Mouse (Mus musculus) cerebellum, adult 2 months (tissue): ENCODE data around the gene Rasgef1b. TPM values are rescaled to one million over a fixed set of nuclear protein-coding genes. Genes with fewer than 3 reads are reported as not detected.

Source experiments
- DNase-seq, 2 experiments: peaks; one replicate each; pipeline ENCODE4 v3.0.0; 2021
- H3K27ac ChIP-seq: fragments of 200-500 bp; 2 replicates; pipeline ENCODE4 v1.5.1; 2012; ENCODE audit warnings: low read length, control low read depth, inconsistent platforms; ENCODE audit not compliant: insufficient read depth
- H3K27me3 ChIP-seq: fragments of 200-500 bp; 2 replicates; pipeline ENCODE4 v1.6.1; 2012; ENCODE audit warnings: inconsistent platforms, mild to moderate bottlenecking, low read length, moderate library complexity; ENCODE audit not compliant: control insufficient read depth, insufficient read depth
- H3K4me1 ChIP-seq: fragments of 200-500 bp; 2 replicates; pipeline ENCODE4 v1.6.1; 2011; ENCODE audit warnings: low read length; ENCODE audit not compliant: control insufficient read depth, insufficient read depth
- H3K4me3 ChIP-seq: fragments of 200-500 bp; replicated peaks from 2 replicates; pipeline ENCODE3; 2011; ENCODE audit warnings: mild to moderate bottlenecking, low read depth, low read length, control low read depth; ENCODE audit not compliant: insufficient read depth
- CTCF ChIP-seq: fragments of 200-500 bp; IDR thresholded peaks from 2 replicates; pipeline ENCODE4 v1.5.1; 2011; ENCODE audit warnings: low read depth, mild to moderate bottlenecking, control low read depth, low read length, moderate library complexity, borderline replicate concordance; ENCODE audit not compliant: insufficient read depth
- POLR2A ChIP-seq: fragments of 200-500 bp; IDR thresholded peaks from 2 replicates; pipeline ENCODE4 v1.6.1; 2011; ENCODE audit warnings: low read length, control low read depth, borderline replicate concordance; ENCODE audit not compliant: insufficient read depth
- WGBS: fragments of 180-500 bp; shearing (Covaris S2); methylation state at CpG from one replicate; pipeline ENCODE4 v1.1.7; 2018; 5-methylcytosine and 5-hydroxymethylcytosine counted together
- polyA plus RNA-seq: library from polyadenylated mRNA; depleted of rRNA; stranded (reverse); fragments of >200 nt; gene quantifications from 2 replicates; pipeline ENCODE4 v1.2.3, GENCODE M21; 2012

Gene Rasgef1b
- polyA plus RNA-seq, 1 experiment, result 19.6 TPM

DNA sequence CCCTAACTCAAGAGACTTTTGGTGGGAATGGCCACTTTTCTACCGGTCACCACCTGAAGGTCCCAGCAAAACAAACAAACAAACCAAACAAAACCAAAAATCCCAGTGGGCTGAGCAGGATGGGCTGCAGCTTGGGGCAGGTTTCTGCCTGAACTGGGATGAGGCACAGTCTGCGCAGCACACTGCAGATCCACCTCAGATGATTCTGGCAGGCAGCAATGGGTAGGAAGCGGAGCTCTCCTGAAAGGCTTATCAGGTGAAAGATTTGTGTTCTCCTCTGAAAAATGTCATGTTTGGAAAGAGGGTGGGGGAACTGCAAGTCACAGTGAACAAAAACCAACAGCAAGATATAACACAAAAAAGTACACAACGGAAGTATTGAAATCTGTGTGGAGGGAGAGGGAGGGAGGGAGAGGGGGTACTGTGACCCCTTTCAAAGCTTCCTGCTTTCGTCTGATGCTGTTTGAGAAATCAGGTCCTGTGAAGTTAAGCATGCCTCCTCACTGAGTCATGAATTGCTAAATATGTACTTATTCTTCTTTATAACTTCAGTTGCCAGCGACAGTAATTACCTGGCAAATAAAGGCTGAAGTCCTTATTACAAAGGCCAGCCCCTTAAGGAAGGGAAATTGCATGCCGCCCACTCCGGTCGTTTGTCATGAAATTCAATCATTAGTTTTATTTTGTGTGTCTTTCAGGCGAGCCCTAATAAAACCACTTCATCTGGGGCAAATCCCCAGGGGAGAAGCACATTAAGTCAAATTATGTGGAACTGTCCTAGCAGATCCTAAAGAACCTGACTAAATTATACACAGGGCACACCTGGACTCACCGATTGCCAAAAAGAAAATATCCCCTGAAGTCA, 491.7 kb downstream of the Rasgef1b start:
- Histone ChIP-seq H3K4me1 (no peaks in the 10 kb centered on the region), H3K4me3 (no peak overlapping the region), H3K27me3 (no peaks in the 10 kb centered on the region), H3K27ac (no peak overlapping the region)
- no peak for DNase-seq
- TF ChIP-seq POLR2A, result no peak
- TF ChIP-seq CTCF, result no peak
- WGBS, result 96% methylated on average over 11 of the region's 11 CpGs

DNA sequence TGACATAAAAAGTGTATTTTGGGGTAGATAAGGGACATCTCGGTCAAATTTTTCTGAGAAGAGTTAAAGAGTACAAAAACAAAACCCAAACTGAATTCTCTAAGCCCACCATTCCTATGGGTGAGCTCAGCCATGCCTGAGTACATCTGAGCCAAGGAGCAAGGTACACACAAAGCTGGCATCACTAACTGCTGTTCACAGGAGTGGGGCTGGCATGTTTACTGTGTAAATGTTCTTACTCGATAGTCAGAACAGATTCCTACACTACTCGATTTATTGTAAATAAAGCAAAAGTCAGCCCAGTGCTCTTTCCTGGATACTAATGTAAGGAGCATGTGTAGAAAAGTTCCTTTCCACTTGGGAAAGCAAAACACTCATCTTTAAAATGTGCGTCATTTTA, 492.4 kb downstream of the Rasgef1b start:
- TF ChIP-seq CTCF, result no peak
- TF ChIP-seq POLR2A, result no peak
- Histone ChIP-seq H3K4me3 (no peak overlapping the region), H3K4me1 (no peaks in the 10 kb centered on the region), H3K27me3 (no peaks in the 10 kb centered on the region), H3K27ac (no peak overlapping the region)
- 93% methylated on average over 4 of the region's 4 CpGs for WGBS
- no peak for DNase-seq

DNA sequence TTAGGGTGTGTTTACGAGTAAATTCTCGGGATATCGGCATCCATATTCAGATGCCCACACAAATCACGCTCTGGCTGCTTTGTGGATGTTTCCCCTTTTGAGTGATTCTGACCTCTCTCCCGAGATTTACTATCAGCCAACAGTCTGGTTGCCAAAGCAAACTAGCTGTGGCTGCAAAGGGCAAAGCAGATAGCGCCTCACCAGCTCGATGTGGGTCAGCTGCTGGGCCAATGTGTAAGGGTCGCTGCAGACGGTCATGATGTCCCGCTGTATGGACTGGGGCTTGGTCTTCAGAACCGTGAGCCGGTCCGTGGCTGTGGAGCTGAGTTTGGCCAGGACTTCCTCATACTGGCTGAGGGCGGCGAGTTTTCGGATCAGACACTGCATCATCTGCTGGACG, 494.6 kb downstream of the Rasgef1b start:
- no peak for TF ChIP-seq POLR2A
- no peak for TF ChIP-seq CTCF
- 91% methylated on average over 17 of the region's 17 CpGs for WGBS
- Histone ChIP-seq H3K27me3 (no peaks in the 10 kb centered on the region), H3K4me3 (no peak overlapping the region), H3K4me1 (no peaks in the 10 kb centered on the region), H3K27ac (no peak overlapping the region)
- DNase-seq, result no peak

DNA sequence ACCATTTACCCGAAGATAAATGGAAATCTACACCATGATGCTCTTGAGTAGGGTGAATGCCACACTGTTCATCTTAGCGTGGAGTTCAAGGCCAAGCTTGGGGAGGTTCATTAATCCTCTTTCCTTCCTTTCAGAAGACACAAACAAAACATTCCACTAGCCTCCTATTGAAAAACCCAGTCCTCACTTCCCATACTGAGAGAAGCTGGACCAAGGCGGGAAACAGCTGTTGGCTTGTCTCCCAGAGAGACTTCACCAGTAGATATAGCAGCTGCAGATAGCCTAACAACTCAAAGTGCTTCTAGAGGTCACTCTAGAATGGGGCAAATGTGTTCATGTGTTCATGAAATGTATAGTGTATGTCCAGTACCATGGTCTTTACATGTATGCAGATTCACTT, 495.7 kb downstream of the Rasgef1b start:
- H3K27ac ChIP-seq, result no peak overlapping the region
- no peak for DNase-seq
- H3K4me3 ChIP-seq, result no peak overlapping the region
- H3K4me1 ChIP-seq, result no peaks in the 10 kb centered on the region
- TF ChIP-seq POLR2A, result no peak
- H3K27me3 ChIP-seq, result no peaks in the 10 kb centered on the region
- WGBS, result 74% methylated on average over 3 of the region's 3 CpGs

DNA sequence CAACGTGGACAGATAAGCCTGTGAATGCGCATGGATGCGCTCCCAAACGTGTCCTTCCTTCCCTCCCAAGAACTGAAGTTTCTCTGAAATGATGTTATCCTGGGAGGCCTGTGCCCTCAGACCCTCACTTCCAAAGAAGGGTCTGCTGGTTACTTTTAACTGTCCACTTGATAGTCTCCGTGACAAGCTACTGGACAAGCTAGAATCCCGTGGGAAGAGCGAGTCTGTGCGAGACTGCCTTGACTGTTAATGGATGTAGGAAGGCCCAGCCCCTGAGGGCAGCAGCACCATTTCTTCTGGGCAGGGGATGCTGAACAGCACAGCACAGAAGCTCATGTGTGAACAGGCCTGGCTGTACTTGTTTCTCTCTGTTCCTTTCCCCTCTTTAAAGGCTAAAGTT, 496.5 kb downstream of the Rasgef1b start:
- no peak overlapping the region for H3K27ac ChIP-seq
- no peaks in the 10 kb centered on the region for H3K4me1 ChIP-seq
- WGBS, result 91% methylated on average over 8 of the region's 8 CpGs
- H3K27me3 ChIP-seq, result no peaks in the 10 kb centered on the region
- no peak for DNase-seq
- TF ChIP-seq CTCF (no peak), POLR2A (no peak)
- H3K4me3 ChIP-seq, result no peak overlapping the region

DNA sequence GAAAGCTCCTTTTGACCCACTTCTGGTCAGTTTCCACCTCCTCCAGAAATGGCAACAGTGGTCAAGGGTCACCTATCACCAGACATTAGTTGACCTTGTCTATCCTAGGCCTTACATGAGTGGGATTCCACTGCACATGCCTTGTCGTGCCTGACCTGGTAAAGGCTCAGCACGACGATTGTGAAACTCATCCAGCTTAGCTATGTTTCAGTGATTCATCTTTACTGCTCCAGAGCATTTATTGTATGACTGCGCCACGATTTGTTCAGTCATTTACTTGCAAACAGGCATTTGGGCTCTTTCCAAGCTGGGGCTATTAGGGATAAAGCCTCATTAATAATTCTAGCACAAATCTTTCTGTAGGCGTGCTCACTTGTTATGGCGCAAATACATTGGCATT, 498.4 kb downstream of the Rasgef1b start:
- H3K4me3 ChIP-seq, result no peak overlapping the region
- DNase-seq, result no peak
- TF ChIP-seq POLR2A (no peak), CTCF (no peak)
- WGBS, result 79% methylated on average over 7 of the region's 7 CpGs
- no peaks in the 10 kb centered on the region for H3K4me1 ChIP-seq
- H3K27ac ChIP-seq, result no peak overlapping the region
- H3K27me3 ChIP-seq, result no peaks in the 10 kb centered on the region

DNA sequence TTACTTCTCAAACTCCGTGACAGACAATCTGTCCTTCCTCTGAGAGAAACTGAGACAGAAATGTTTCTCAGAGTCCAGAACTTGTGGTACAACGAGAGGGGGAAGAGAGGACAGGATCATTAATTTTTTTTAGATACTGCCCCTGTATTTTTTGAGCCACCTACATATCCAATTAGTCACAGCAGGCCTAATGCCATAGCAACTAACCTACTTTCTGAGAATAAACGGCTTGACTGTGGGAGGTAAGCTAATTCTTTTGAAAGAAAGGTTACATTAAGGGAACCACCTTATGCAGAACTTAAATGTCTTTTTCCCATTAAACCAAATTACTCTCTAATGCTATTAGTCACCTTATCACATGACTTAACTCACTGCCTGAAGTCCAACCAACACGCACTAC, 501.5 kb downstream of the Rasgef1b start:
- no peak for DNase-seq
- TF ChIP-seq CTCF (no peak), POLR2A (no peak)
- 72% methylated on average over 4 of the region's 4 CpGs for WGBS

DNA sequence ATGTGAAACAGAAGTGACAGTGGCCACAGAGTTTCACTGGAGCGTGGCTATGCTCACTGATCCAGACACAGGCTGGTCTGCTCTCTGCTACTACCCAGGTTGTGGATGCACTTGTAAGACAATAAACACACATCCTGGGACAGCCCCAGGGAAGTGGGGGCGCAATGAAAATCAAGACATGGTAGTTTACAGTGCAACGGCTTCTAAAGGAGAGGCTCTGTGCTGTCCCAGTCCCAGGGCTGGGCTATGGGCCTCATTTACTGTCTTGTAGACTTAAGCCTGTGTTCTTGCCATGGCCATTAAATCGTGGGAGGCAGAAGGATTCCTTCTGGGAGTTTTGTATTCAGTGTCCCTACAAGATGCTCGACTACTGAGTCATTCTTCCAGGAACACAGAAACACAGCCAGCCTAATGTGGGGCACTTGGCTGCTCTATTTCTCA, 504.3 kb downstream of the Rasgef1b start:
- no peak for TF ChIP-seq CTCF
- no peak for TF ChIP-seq POLR2A
- H3K27ac ChIP-seq, result no peak overlapping the region
- WGBS, result 39% methylated on average over 5 of the region's 5 CpGs
- no peaks in the 10 kb centered on the region for H3K27me3 ChIP-seq
- no peak overlapping the region for H3K4me3 ChIP-seq
- H3K4me1 ChIP-seq, result no peaks in the 10 kb centered on the region
- DNase-seq, result no peak

More for the DNA sequence above, 501.5 kb downstream of the Rasgef1b start:
- Histone ChIP-seq H3K27ac (no peak overlapping the region), H3K4me1 (no peaks in the 10 kb centered on the region), H3K27me3 (no peaks in the 10 kb centered on the region), H3K4me3 (no peak overlapping the region)
